Mouse (Mus musculus): ENCODE measurements around the gene Soat1.

DNA sequence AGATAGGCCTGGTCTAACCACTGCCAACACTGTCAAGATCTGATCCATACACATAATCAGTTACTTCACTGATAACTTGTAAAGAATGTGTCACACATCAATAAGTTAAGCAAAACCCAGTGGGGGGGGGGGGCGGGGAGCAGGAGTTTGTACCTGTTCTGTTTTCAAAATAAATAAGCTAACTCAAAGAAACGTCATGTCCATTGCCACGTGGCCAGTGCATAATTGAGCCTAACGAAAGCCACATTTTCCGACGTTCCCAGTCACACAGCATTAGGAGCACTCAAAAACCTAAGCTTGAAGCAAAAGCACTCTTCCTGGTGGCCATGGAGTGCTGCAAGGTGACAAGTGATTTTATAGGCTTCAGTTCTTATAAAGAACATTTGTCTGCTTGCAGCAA lies 13.1 kb downstream of the Soat1 start:
- TF ChIP-seq CTCF (conservative IDR thresholded peaks at IDR 0.05; ENCODE audit: insufficient read depth, insufficient read length, low read depth, low read length) (no peak), POLR2A (IDR thresholded peaks at IDR 0.05; ENCODE audit: low read depth, low read length) (no peak)
